Mouse (Mus musculus): ENCODE measurements around the gene Lmtk3. TPM values are rescaled to one million over a fixed set of nuclear protein-coding genes. Genes with fewer than 3 reads are reported as not detected.

The Lmtk3 gene
- total RNA-seq, 2 experiments from 2014 or later: not detected

- ATAC-seq (replicated peaks; ENCODE audit: poor library complexity, severe bottlenecking): peak; percentile 79
These were observed 59.6 kb downstream of the Lmtk3 start for GRCm38 (mm10) chr7:45842950-45843744.

GRCm38 (mm10) chr7:45848447-45849027 lies 65.0 kb downstream of the Lmtk3 start:
- ATAC-seq (replicated peaks; ENCODE audit: poor library complexity, severe bottlenecking): no peak

GRCm38 (mm10) chr7:45850661-45851060 lies 67.1 kb downstream of the Lmtk3 start:
- no peak for ATAC-seq (replicated peaks; ENCODE audit: poor library complexity, severe bottlenecking)

GRCm38 (mm10) chr7:45853089-45853488 lies 69.6 kb downstream of the Lmtk3 start:
- ATAC-seq (replicated peaks; ENCODE audit: poor library complexity, severe bottlenecking): no peak

Other genes starting within 250 kb of the Lmtk3 start
- gene Hsd17b14, start 228.8 kb upstream of the Lmtk3 start, total RNA-seq (2014; fragmentation: Nextera tagmentation): 4.4 TPM in 1 of 2 replicates, not detected in the other
- 0.26 and 0.41 TPM in 2 replicates for gene Hsd17b14, start 228.8 kb upstream of the Lmtk3 start, total RNA-seq (2017)
- 69.1 and 81.6 TPM in 2 replicates for gene Bcat2, start 213.6 kb upstream of the Lmtk3 start, total RNA-seq (2014; fragmentation: Nextera tagmentation)
- gene Bcat2, start 213.6 kb upstream of the Lmtk3 start, total RNA-seq (2017): 38.9 and 42.7 TPM in 2 replicates
- not detected in 2 replicates for gene Fgf21, start 168.2 kb upstream of the Lmtk3 start, total RNA-seq (2014; fragmentation: Nextera tagmentation)
- not detected in 2 replicates for gene Fgf21, start 168.2 kb upstream of the Lmtk3 start, total RNA-seq (2017)
- gene Fut1, start 166.4 kb upstream of the Lmtk3 start, total RNA-seq (2014; fragmentation: Nextera tagmentation): not detected in 2 replicates
- gene Fut1, start 166.4 kb upstream of the Lmtk3 start, total RNA-seq (2017): not detected in 2 replicates
- gene Izumo1, start 161.9 kb upstream of the Lmtk3 start, total RNA-seq (2014; fragmentation: Nextera tagmentation): not detected in 2 replicates
- gene Izumo1, start 161.9 kb upstream of the Lmtk3 start, total RNA-seq (2017): 0.34 TPM in 1 of 2 replicates, not detected in the other
- gene Rasip1, start 156.2 kb upstream of the Lmtk3 start, total RNA-seq (2014; fragmentation: Nextera tagmentation): 0.15 TPM in 1 of 2 replicates, not detected in the other
- gene Rasip1, start 156.2 kb upstream of the Lmtk3 start, total RNA-seq (2017): 0.93 TPM in 1 of 2 replicates, not detected in the other
- not detected in 2 replicates for gene Mamstr, start 143.8 kb upstream of the Lmtk3 start, total RNA-seq (2014; fragmentation: Nextera tagmentation)
- gene Mamstr, start 143.8 kb upstream of the Lmtk3 start, total RNA-seq (2017): 0.36 TPM in 1 of 2 replicates, not detected in the other
- 0.24 TPM in 1 of 2 replicates, not detected in the other for gene Fut2, start 117.3 kb upstream of the Lmtk3 start, total RNA-seq (2014; fragmentation: Nextera tagmentation)
- gene Fut2, start 117.3 kb upstream of the Lmtk3 start, total RNA-seq (2017): not detected in 2 replicates
- not detected in 2 replicates for gene Ntn5, start 99.7 kb upstream of the Lmtk3 start, total RNA-seq (2014; fragmentation: Nextera tagmentation)
- gene Ntn5, start 99.7 kb upstream of the Lmtk3 start, total RNA-seq (2017): not detected in 2 replicates
- gene Sec1, start 89.3 kb upstream of the Lmtk3 start, total RNA-seq (2014; fragmentation: Nextera tagmentation): not detected in 2 replicates
- not detected in 2 replicates for gene Sec1, start 89.3 kb upstream of the Lmtk3 start, total RNA-seq (2017)
- gene Car11, start 83.9 kb upstream of the Lmtk3 start, total RNA-seq (2014; fragmentation: Nextera tagmentation): not detected in 2 replicates
- gene Car11, start 83.9 kb upstream of the Lmtk3 start, total RNA-seq (2017): 0.09 TPM in 1 of 2 replicates, not detected in the other
- 1.7 and 3.1 TPM in 2 replicates for gene Dbp, start 78.7 kb upstream of the Lmtk3 start, total RNA-seq (2014; fragmentation: Nextera tagmentation)
- gene Dbp, start 78.7 kb upstream of the Lmtk3 start, total RNA-seq (2017): 4.0 and 6.3 TPM in 2 replicates
- 2,165 and 2,847 TPM in 2 replicates for gene Rpl18, start 68.3 kb upstream of the Lmtk3 start, total RNA-seq (2014; fragmentation: Nextera tagmentation)
- gene Rpl18, start 68.3 kb upstream of the Lmtk3 start, total RNA-seq (2017): 1,831 and 2,021 TPM in 2 replicates
- 14.9 and 26.4 TPM in 2 replicates for gene Sphk2, start 65.7 kb upstream of the Lmtk3 start, total RNA-seq (2014; fragmentation: Nextera tagmentation)
- gene Sphk2, start 65.7 kb upstream of the Lmtk3 start, total RNA-seq (2017): 10.0 and 10.6 TPM in 2 replicates
- gene Fam83e, start 62.5 kb upstream of the Lmtk3 start, total RNA-seq (2014; fragmentation: Nextera tagmentation): 0.34 and 0.90 TPM in 2 replicates
- 0.39 and 0.77 TPM in 2 replicates for gene Fam83e, start 62.5 kb upstream of the Lmtk3 start, total RNA-seq (2017)
- not detected in 2 replicates for gene Spaca4, start 57.9 kb upstream of the Lmtk3 start, total RNA-seq (2014; fragmentation: Nextera tagmentation)
- gene Spaca4, start 57.9 kb upstream of the Lmtk3 start, total RNA-seq (2017): not detected in 2 replicates
- gene Sult2b1, start 931 bp downstream of the Lmtk3 start, total RNA-seq (2014; fragmentation: Nextera tagmentation): 1.3 and 3.3 TPM in 2 replicates
- gene Sult2b1, start 931 bp downstream of the Lmtk3 start, total RNA-seq (2017): 0.39 TPM in 1 of 2 replicates, not detected in the other
- gene Cyth2, start 30.8 kb downstream of the Lmtk3 start, total RNA-seq (2014; fragmentation: Nextera tagmentation): 32.7 and 36.3 TPM in 2 replicates
- 33.1 and 35.3 TPM in 2 replicates for gene Cyth2, start 30.8 kb downstream of the Lmtk3 start, total RNA-seq (2017)
- gene Kcnj14, start 41.0 kb downstream of the Lmtk3 start, total RNA-seq (2014; fragmentation: Nextera tagmentation): 0.47 and 0.71 TPM in 2 replicates
- not detected in 2 replicates for gene Kcnj14, start 41.0 kb downstream of the Lmtk3 start, total RNA-seq (2017)
- 30.9 and 33.6 TPM in 2 replicates for gene Grwd1, start 47.2 kb downstream of the Lmtk3 start, total RNA-seq (2014; fragmentation: Nextera tagmentation)
- 21.9 and 27.3 TPM in 2 replicates for gene Grwd1, start 47.2 kb downstream of the Lmtk3 start, total RNA-seq (2017)
- gene Kdelr1, start 89.0 kb downstream of the Lmtk3 start, total RNA-seq (2014; fragmentation: Nextera tagmentation): 123 and 143 TPM in 2 replicates
- 65.2 and 72.5 TPM in 2 replicates for gene Kdelr1, start 89.0 kb downstream of the Lmtk3 start, total RNA-seq (2017)
- gene Grin2d, start 94.6 kb downstream of the Lmtk3 start, total RNA-seq (2014; fragmentation: Nextera tagmentation): 0.15 TPM in 1 of 2 replicates, not detected in the other
- gene Grin2d, start 94.6 kb downstream of the Lmtk3 start, total RNA-seq (2017): 0.09 TPM in 1 of 2 replicates, not detected in the other
- 3.7 and 4.0 TPM in 2 replicates for gene Syngr4, start 113.0 kb downstream of the Lmtk3 start, total RNA-seq (2014; fragmentation: Nextera tagmentation)
- 0.41 TPM in 1 of 2 replicates, not detected in the other for gene Syngr4, start 113.0 kb downstream of the Lmtk3 start, total RNA-seq (2017)
- 14.5 and 21.2 TPM in 2 replicates for gene Tmem143, start 113.2 kb downstream of the Lmtk3 start, total RNA-seq (2014; fragmentation: Nextera tagmentation)
- gene Tmem143, start 113.2 kb downstream of the Lmtk3 start, total RNA-seq (2017): 9.5 and 12.5 TPM in 2 replicates
- gene Emp3, start 137.7 kb downstream of the Lmtk3 start, total RNA-seq (2014; fragmentation: Nextera tagmentation): 244 and 297 TPM in 2 replicates
- 174 and 251 TPM in 2 replicates for gene Emp3, start 137.7 kb downstream of the Lmtk3 start, total RNA-seq (2017)
- 3.1 TPM in 1 of 2 replicates, not detected in the other for gene Ccdc114, start 140.3 kb downstream of the Lmtk3 start, total RNA-seq (2014; fragmentation: Nextera tagmentation)
- 1.8 and 3.0 TPM in 2 replicates for gene Ccdc114, start 140.3 kb downstream of the Lmtk3 start, total RNA-seq (2017)
- not detected in 2 replicates for gene Abcc6, start 246.6 kb downstream of the Lmtk3 start, total RNA-seq (2014; fragmentation: Nextera tagmentation)
- gene Abcc6, start 246.6 kb downstream of the Lmtk3 start, total RNA-seq (2017): not detected in 2 replicates
- gene Nomo1, start 250.0 kb downstream of the Lmtk3 start, total RNA-seq (2014; fragmentation: Nextera tagmentation): 40.8 and 56.0 TPM in 2 replicates
- 59.7 and 71.5 TPM in 2 replicates for gene Nomo1, start 250.0 kb downstream of the Lmtk3 start, total RNA-seq (2017)

All from granulocyte monocyte progenitor cell, adult 5-6 weeks (primary cell).